ENCODE assay signal across 8 mouse cellular contexts in genomic region chr1:163995609-163995913, GRCm38 (mm10). TPM values are rescaled to one million over a fixed set of nuclear protein-coding genes. Genes with fewer than 3 reads are reported as not detected.
DNase-seq lines count a peak whose midpoint lies in the region; ATAC-seq and TF ChIP-seq lines count a peak whose summit lies in the region.

No protein-coding gene starts in this region.

- H3K27ac ChIP-seq in heart, postnatal 0 days (ENCODE audit: low read depth): no peak overlapping the region
- no peak overlapping the region for H3K27ac ChIP-seq in embryonic facial prominence, embryonic 10.5 days (replicated peaks)
- H3K27ac ChIP-seq in hindbrain, postnatal 0 days: peak overlapping the region; percentile 77; the same call in 1 of the 2 replicates
- H3K27ac ChIP-seq in midbrain, embryonic 15.5 days: peak overlapping the region; percentile 86; the same call in 1 of the 2 replicates

- H3K4me2 ChIP-seq in heart, postnatal 0 days (ENCODE audit: low read depth, low read length): peak overlapping the region; percentile 70
- H3K4me2 ChIP-seq in hindbrain, postnatal 0 days (ENCODE audit: low read depth, low read length): peak overlapping the region; percentile 59
- peak overlapping the region; percentile 70 for H3K4me2 ChIP-seq in midbrain, embryonic 15.5 days

- 62% methylated on average over 2 of the region's 2 CpGs for WGBS in heart, postnatal 0 days
- WGBS in embryonic facial prominence, embryonic 10.5 days: 52% methylated on average over 2 of the region's 2 CpGs
- WGBS in hindbrain, postnatal 0 days: 93% methylated on average over 1 of the region's 2 CpGs
- WGBS in midbrain, embryonic 15.5 days: 75% methylated on average over 2 of the region's 2 CpGs

- no peak for ATAC-seq in heart, postnatal 0 days (ENCODE audit: insufficient read depth, low read depth)
- ATAC-seq in hindbrain, postnatal 0 days: no peak
- no peak for ATAC-seq in midbrain, embryonic 15.5 days (replicated peaks)

- intact Hi-C loops in heart, postnatal 14 days (cut with DNase I): loop anchor here (5.0 kb wide), 1 partner anchor 63 kb away; no protein-coding TSS in a partner anchor

- H3K4me3 ChIP-seq in heart, postnatal 0 days (ENCODE audit: low read depth, low read length): peak overlapping the region; percentile 75
- peak overlapping the region; percentile 80 for H3K4me3 ChIP-seq in embryonic facial prominence, embryonic 10.5 days
- peak overlapping the region; percentile 70 for H3K4me3 ChIP-seq in hindbrain, postnatal 0 days (ENCODE audit: low read length)
- H3K4me3 ChIP-seq in midbrain, embryonic 15.5 days: peak overlapping the region; percentile 66

- no peaks in the 10 kb centered on the region for H3K36me3 ChIP-seq in heart, postnatal 0 days (replicated peaks; ENCODE audit: control insufficient read depth, insufficient read depth, low read length)
- H3K36me3 ChIP-seq in embryonic facial prominence, embryonic 10.5 days (replicated peaks): peaks cover 10% of the 10 kb centered on the region; the same call in 1 of the 2 replicates
- H3K36me3 ChIP-seq in hindbrain, postnatal 0 days (ENCODE audit: insufficient read depth, low read length): no peaks in the 10 kb centered on the region
- H3K36me3 ChIP-seq in midbrain, embryonic 15.5 days (replicated peaks): no peaks in the 10 kb centered on the region

- 0 out of 2 replicates have a peak, but pooled peaks cover 3% of the 10 kb centered on the region for H3K4me1 ChIP-seq in heart, postnatal 0 days (ENCODE audit: control insufficient read depth, insufficient read depth)
- H3K4me1 ChIP-seq in embryonic facial prominence, embryonic 10.5 days: peaks cover 6% of the 10 kb centered on the region
- no peaks in the 10 kb centered on the region for H3K4me1 ChIP-seq in hindbrain, postnatal 0 days (ENCODE audit: insufficient read depth, low read length)
- peaks cover 14% of the 10 kb centered on the region for H3K4me1 ChIP-seq in midbrain, embryonic 15.5 days

- no peak for DNase-seq in heart, postnatal 0 days (ENCODE audit: low spot score)
- DNase-seq in heart, postnatal 14 days: no peak
- no peak for DNase-seq in embryonic facial prominence, embryonic 10.5 days (ENCODE audit: low spot score)
- no peak for DNase-seq in hindbrain, postnatal 0 days (ENCODE audit: low spot score)
- no peak for DNase-seq in thymus, postnatal 14 days
- DNase-seq in right cerebral cortex, adult 18-20 months: no peak
- no peak for DNase-seq in left cerebral cortex, adult 11 months (ENCODE audit: low spot score)

- H3K9me3 ChIP-seq in heart, postnatal 0 days (replicated peaks; ENCODE audit: control insufficient read depth, low read length): no peaks in the 10 kb centered on the region
- no peaks in the 10 kb centered on the region for H3K9me3 ChIP-seq in embryonic facial prominence, embryonic 10.5 days
- H3K9me3 ChIP-seq in hindbrain, postnatal 0 days (ENCODE audit: low read length): no peaks in the 10 kb centered on the region
- no peaks in the 10 kb centered on the region for H3K9me3 ChIP-seq in midbrain, embryonic 15.5 days

- TF ChIP-seq CTCF in heart, postnatal 0 days (IDR thresholded peaks at IDR 0.05; ENCODE audit: low read depth): no peak
- no peak for TF ChIP-seq CTCF in hindbrain, postnatal 0 days (IDR thresholded peaks at IDR 0.05; ENCODE audit: low read depth)

- no peaks in the 10 kb centered on the region for H3K27me3 ChIP-seq in heart, postnatal 0 days (ENCODE audit: control insufficient read depth, insufficient read depth, low read length)
- no peaks in the 10 kb centered on the region for H3K27me3 ChIP-seq in embryonic facial prominence, embryonic 10.5 days (replicated peaks; ENCODE audit: low read depth, poor library complexity, severe bottlenecking)
- H3K27me3 ChIP-seq in hindbrain, postnatal 0 days (ENCODE audit: insufficient read depth, low read length): no peaks in the 10 kb centered on the region
- H3K27me3 ChIP-seq in midbrain, embryonic 15.5 days (replicated peaks): no peaks in the 10 kb centered on the region

- H3K9ac ChIP-seq in heart, postnatal 0 days (replicated peaks; ENCODE audit: low read depth, low read length): no peak overlapping the region
- H3K9ac ChIP-seq in hindbrain, postnatal 0 days (replicated peaks; ENCODE audit: low read length): peak overlapping the region; percentile 47; the same call in 1 of the 2 replicates
- peak overlapping the region; percentile 71; the same call in 1 of the 2 replicates for H3K9ac ChIP-seq in midbrain, embryonic 15.5 days

- TF ChIP-seq EP300 in heart, postnatal 0 days (IDR thresholded peaks at IDR 0.05; ENCODE audit: low read depth): no peak

RNA-seq across cellular contexts. Expression of gene Mettl18, which starts 0.9 kb away (rescaled TPM):
- 0.27 and 3.5 TPM in 2 replicates for total RNA-seq in heart, postnatal 0 days (2014; rRNA removed; ENCODE audit: low replicate concordance)
- polyA plus RNA-seq in heart, postnatal 0 days (2015; fragmentation: Nextera tagmentation; extraction: Ambion mirVana): 6.5 TPM in 2 replicates
- total RNA-seq in heart, postnatal 14 days (2021): 1 to 10 TPM; 2.9 to 3.5 TPM
- polyA plus RNA-seq in embryonic facial prominence, embryonic 10.5 days (2016; fragmentation: Nextera tagmentation; extraction: Ambion mirVana): 10.9 and 11.8 TPM in 2 replicates
- total RNA-seq in hindbrain, postnatal 0 days (2014; rRNA removed): 2.2 and 2.9 TPM in 2 replicates
- polyA plus RNA-seq in hindbrain, postnatal 0 days (2015; fragmentation: Nextera tagmentation; extraction: Ambion mirVana): 6.3 and 6.9 TPM in 2 replicates
- polyA plus RNA-seq in midbrain, embryonic 15.5 days (2015; fragmentation: Nextera tagmentation; extraction: Ambion mirVana): 6.5 and 6.7 TPM in 2 replicates

RNA-seq across cellular contexts. Expression of gene BC055324, which starts 1.0 kb away (rescaled TPM):
- total RNA-seq in heart, postnatal 0 days (2014; rRNA removed; ENCODE audit: low replicate concordance): 5.6 and 7.5 TPM in 2 replicates
- polyA plus RNA-seq in heart, postnatal 0 days (2015; fragmentation: Nextera tagmentation; extraction: Ambion mirVana): 3.6 and 3.7 TPM in 2 replicates
- total RNA-seq in heart, postnatal 14 days (2021): 1 to 10 TPM; 1.1 to 2.7 TPM
- polyA plus RNA-seq in embryonic facial prominence, embryonic 10.5 days (2016; fragmentation: Nextera tagmentation; extraction: Ambion mirVana): 46.6 and 48.2 TPM in 2 replicates
- total RNA-seq in hindbrain, postnatal 0 days (2014; rRNA removed): 6.5 and 6.8 TPM in 2 replicates
- 2.2 and 2.7 TPM in 2 replicates for polyA plus RNA-seq in hindbrain, postnatal 0 days (2015; fragmentation: Nextera tagmentation; extraction: Ambion mirVana)
- 4.5 and 4.9 TPM in 2 replicates for polyA plus RNA-seq in midbrain, embryonic 15.5 days (2015; fragmentation: Nextera tagmentation; extraction: Ambion mirVana)

RNA-seq across cellular contexts. Expression of gene Sele, which starts 52.5 kb away (rescaled TPM):
- total RNA-seq in heart, postnatal 0 days (2014; rRNA removed; ENCODE audit: low replicate concordance): 3.7 and 6.1 TPM in 2 replicates
- polyA plus RNA-seq in heart, postnatal 0 days (2015; fragmentation: Nextera tagmentation; extraction: Ambion mirVana): 2.1 and 2.4 TPM in 2 replicates
- total RNA-seq in heart, postnatal 14 days (2021): 1 to 10 TPM in 1 of 2 experiments, under 1 TPM in 1; 0.98 to 1.0 TPM
- polyA plus RNA-seq in embryonic facial prominence, embryonic 10.5 days (2016; fragmentation: Nextera tagmentation; extraction: Ambion mirVana): not detected in 2 replicates
- total RNA-seq in hindbrain, postnatal 0 days (2014; rRNA removed): not detected in 2 replicates
- polyA plus RNA-seq in hindbrain, postnatal 0 days (2015; fragmentation: Nextera tagmentation; extraction: Ambion mirVana): not detected in 2 replicates
- not detected in 2 replicates for polyA plus RNA-seq in midbrain, embryonic 15.5 days (2015; fragmentation: Nextera tagmentation; extraction: Ambion mirVana)

Comparison
In these comparisons a context has a peak if more than half of its experiments do, and no peak if none do; other contexts are left out.
1. H3K27ac ChIP-seq: peak in hindbrain, postnatal 0 days (single experiment) and midbrain, embryonic 15.5 days (single experiment); none in heart, postnatal 0 days (single experiment) and embryonic facial prominence, embryonic 10.5 days (single experiment).
2. Peak in every context shown above with its lines, with median percentiles within 50 percentile points of each other: H3K4me2 ChIP-seq and H3K4me3 ChIP-seq.